Mouse (Mus musculus): Measurements from ENCODE around the gene Tubb2a. TPM values are rescaled to one million over a fixed set of nuclear protein-coding genes. Genes with fewer than 3 reads are reported as not detected.

Gene Tubb2a
- polyA plus RNA-seq (2014; fragmentation: Nextera tagmentation; extraction: Ambion mirVana) = 185 and 229 TPM in 2 replicates

DNA sequence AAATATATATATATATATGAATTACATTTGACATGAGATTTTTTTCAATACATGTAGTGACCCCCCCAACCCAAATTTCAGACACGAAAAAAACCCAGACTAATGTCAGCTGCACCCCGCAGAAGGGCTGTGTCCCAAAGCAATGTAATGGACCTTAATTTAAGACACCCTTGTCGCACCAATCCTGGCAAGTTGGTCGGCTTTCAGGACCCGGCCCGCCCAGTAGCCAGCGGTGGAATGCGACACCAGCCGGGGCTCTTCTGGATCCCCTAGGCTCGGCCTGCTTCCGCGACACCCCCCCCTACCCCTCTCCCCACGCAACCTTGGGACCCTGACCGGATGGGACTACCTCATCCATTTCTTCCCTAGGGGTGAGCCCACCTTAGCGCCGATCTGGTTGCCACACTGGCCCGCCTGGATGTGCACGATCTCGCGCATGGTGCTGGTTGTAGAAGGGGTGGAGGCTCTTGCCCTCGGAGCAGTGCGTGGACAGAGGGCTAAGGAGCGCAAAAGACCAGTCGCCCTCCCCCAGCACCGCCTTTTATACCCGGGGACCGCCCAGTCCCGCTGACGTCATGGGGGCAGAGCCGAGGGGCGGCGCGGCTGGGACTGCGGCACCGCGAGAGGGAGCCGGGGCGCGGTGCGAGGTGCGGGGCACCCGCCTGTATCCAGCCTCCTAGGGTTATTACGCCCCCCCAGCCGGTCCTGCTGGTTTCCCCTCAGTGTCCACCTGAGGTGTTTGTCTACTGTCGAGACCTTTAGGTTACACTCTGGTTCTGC lies at the start of gene Tubb2a:
Gene Tubb2a, minus strand, starts transcription at position 516 of the 780 bp plus-strand sequence.
- peak within 1 kb of the TSS; percentile 69 for H3K9ac ChIP-seq (ENCODE audit: low read length)
- no peaks in the 10 kb centered on the region for H3K36me3 ChIP-seq (ENCODE audit: control insufficient read depth, insufficient read depth, low read length)
- H3K9me3 ChIP-seq (ENCODE audit: control insufficient read depth, low read length) = no peaks in the 10 kb centered on the region
- ATAC-seq (replicated peaks; ENCODE audit: low FRiP score) = peak; percentile 90
- peak within 1 kb of the TSS; percentile 68 for H3K4me3 ChIP-seq (ENCODE audit: low read depth, low read length)
- peaks cover 10% of the 10 kb centered on the region for H3K4me1 ChIP-seq (replicated peaks; ENCODE audit: control insufficient read depth, insufficient read depth, low read length)
- DNase-seq (ENCODE audit: low spot score) = peak; percentile 94
- WGBS = under 1% methylated on average over 44 of the region's 45 CpGs
- no peak within 1 kb of the TSS for H3K27ac ChIP-seq (ENCODE audit: low read depth, low read length)
- H3K4me2 ChIP-seq (ENCODE audit: low read depth, low read length, severe bottlenecking) = peak within 1 kb of the TSS; percentile 96
- H3K27me3 ChIP-seq (ENCODE audit: control insufficient read depth, insufficient read depth, low read length) = no peaks in the 10 kb centered on the region

DNA sequence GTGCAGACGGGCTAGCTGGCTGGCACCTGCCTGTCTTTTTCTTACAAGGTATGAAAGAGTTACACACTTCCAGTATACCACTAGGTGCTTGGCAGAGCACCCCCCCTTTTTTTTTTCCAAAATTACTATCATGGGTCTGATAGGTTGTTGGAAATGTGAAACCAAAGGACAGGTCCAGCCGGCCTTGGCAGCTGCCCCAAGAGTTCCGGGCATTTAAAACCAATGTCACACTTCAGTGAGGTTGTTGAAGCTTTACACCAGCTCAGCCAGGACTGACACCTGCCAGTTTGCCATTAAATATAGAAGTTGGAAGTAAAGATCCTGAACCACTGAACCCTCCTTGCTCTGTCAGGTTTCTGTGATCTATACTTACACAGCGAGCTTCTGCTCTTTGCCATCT lies 47.9 kb upstream of the Tubb2a start:
- H3K27me3 ChIP-seq (ENCODE audit: control insufficient read depth, insufficient read depth, low read length) = no peaks in the 10 kb centered on the region
- ATAC-seq (replicated peaks; ENCODE audit: low FRiP score) (no peak), DNase-seq (ENCODE audit: low spot score) (no peak)
- peak overlapping the region; percentile 26; the same call in 1 of the 2 replicates for H3K4me3 ChIP-seq (ENCODE audit: low read depth, low read length)
- no peaks in the 10 kb centered on the region for H3K9me3 ChIP-seq (ENCODE audit: control insufficient read depth, low read length)
- 85% methylated on average over 4 of the region's 4 CpGs for WGBS
- H3K9ac ChIP-seq (ENCODE audit: low read length) = peak overlapping the region; percentile 12; the same call in 1 of the 2 replicates
- H3K4me1 ChIP-seq (replicated peaks; ENCODE audit: control insufficient read depth, insufficient read depth, low read length) = peaks cover 10% of the 10 kb centered on the region; the same call in 1 of the 2 replicates
- peaks cover 17% of the 10 kb centered on the region; the same call in 1 of the 2 replicates for H3K36me3 ChIP-seq (ENCODE audit: control insufficient read depth, insufficient read depth, low read length)
- peak overlapping the region; percentile 48 for H3K4me2 ChIP-seq (ENCODE audit: low read depth, low read length, severe bottlenecking)
- no peak overlapping the region for H3K27ac ChIP-seq (ENCODE audit: low read depth, low read length)

DNA sequence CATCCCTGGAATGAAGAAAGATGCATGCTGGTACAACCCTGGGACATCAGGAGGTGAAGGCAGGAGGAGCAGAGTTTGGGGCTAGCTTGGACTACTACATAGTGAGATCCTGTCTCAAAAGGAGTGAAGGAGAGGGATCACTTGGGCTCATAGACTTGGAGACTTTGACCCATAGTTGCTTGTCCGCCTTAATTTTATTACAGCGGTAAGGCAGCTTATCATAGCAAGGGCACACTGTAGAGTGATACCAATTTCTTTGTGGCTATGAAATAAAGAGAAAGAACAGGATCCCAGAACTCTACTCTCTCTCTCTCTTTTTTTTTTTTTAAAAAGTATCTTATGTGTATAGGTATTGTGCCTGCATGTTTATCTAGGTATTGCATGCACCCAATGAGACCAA lies 42.7 kb upstream of the Tubb2a start:
- Histone ChIP-seq H3K9ac (ENCODE audit: low read length) (no peak overlapping the region), H3K36me3 (ENCODE audit: control insufficient read depth, insufficient read depth, low read length) (peaks cover 9% of the 10 kb centered on the region; the same call in 1 of the 2 replicates), H3K9me3 (ENCODE audit: control insufficient read depth, low read length) (no peaks in the 10 kb centered on the region), H3K4me3 (ENCODE audit: low read depth, low read length) (no peak overlapping the region), H3K27me3 (ENCODE audit: control insufficient read depth, insufficient read depth, low read length) (no peaks in the 10 kb centered on the region), H3K4me1 (replicated peaks; ENCODE audit: control insufficient read depth, insufficient read depth, low read length) (peaks cover 9% of the 10 kb centered on the region; the same call in 1 of the 2 replicates), H3K27ac (ENCODE audit: low read depth, low read length) (no peak overlapping the region), H3K4me2 (ENCODE audit: low read depth, low read length, severe bottlenecking) (no peak overlapping the region)
- no peak for ATAC-seq (replicated peaks; ENCODE audit: low FRiP score)
- no peak for DNase-seq (ENCODE audit: low spot score)
- 94% methylated on average over 2 of the region's 2 CpGs for WGBS

DNA sequence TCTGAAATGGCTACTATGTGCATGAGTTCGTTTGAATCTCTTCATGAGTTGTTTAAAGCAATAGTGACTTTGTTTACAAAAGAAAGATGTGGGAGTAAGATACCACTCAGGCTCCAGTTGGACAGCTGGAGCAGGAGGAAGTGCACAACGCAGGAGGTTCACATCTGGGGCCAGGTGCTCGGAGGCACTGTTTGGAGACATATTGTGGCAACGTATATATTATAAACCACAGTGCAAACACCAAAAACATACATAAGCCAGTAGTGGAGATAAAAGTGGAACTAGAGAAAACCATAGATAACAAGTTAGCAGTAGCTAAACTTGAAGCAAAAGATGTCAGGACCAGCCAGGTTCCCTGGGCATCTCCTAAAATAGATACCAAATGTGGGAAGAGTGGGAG lies 41.6 kb upstream of the Tubb2a start:
- Histone ChIP-seq H3K9ac (ENCODE audit: low read length) (no peak overlapping the region), H3K27me3 (ENCODE audit: control insufficient read depth, insufficient read depth, low read length) (no peaks in the 10 kb centered on the region), H3K27ac (ENCODE audit: low read depth, low read length) (no peak overlapping the region), H3K9me3 (ENCODE audit: control insufficient read depth, low read length) (no peaks in the 10 kb centered on the region), H3K4me3 (ENCODE audit: low read depth, low read length) (no peak overlapping the region), H3K36me3 (ENCODE audit: control insufficient read depth, insufficient read depth, low read length) (peaks cover 4% of the 10 kb centered on the region; the same call in 1 of the 2 replicates), H3K4me1 (replicated peaks; ENCODE audit: control insufficient read depth, insufficient read depth, low read length) (peaks cover under 1% of the 10 kb centered on the region; the same call in 1 of the 2 replicates), H3K4me2 (ENCODE audit: low read depth, low read length, severe bottlenecking) (no peak overlapping the region)
- no peak for ATAC-seq (replicated peaks; ENCODE audit: low FRiP score)
- DNase-seq (ENCODE audit: low spot score) = no peak
- 87% methylated on average over 4 of the region's 4 CpGs for WGBS

DNA sequence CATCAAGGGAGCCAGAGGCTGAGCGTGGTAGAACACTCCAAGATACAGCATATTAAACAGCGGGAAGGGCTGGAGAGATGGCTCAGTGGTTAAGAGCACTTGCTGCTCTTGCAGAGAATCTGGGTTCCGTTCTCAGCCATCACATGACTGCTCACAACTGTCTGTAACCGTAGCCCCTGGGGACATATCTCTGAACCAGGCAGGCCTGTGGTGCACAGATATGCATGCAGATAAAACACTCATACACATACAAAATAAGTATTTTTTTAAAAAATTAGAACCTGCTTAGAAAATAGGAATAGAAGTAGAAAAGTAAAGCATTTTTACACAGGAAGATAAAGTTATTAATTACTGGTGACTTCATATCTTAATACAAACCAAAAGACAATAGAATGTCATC lies 41.0 kb upstream of the Tubb2a start:
- Histone ChIP-seq H3K4me2 (ENCODE audit: low read depth, low read length, severe bottlenecking) (no peak overlapping the region), H3K36me3 (ENCODE audit: control insufficient read depth, insufficient read depth, low read length) (no peaks in the 10 kb centered on the region; the same call in 1 of the 2 replicates), H3K27me3 (ENCODE audit: control insufficient read depth, insufficient read depth, low read length) (no peaks in the 10 kb centered on the region), H3K27ac (ENCODE audit: low read depth, low read length) (no peak overlapping the region), H3K9ac (ENCODE audit: low read length) (no peak overlapping the region), H3K9me3 (ENCODE audit: control insufficient read depth, low read length) (no peaks in the 10 kb centered on the region), H3K4me1 (replicated peaks; ENCODE audit: control insufficient read depth, insufficient read depth, low read length) (no peaks in the 10 kb centered on the region), H3K4me3 (ENCODE audit: low read depth, low read length) (no peak overlapping the region)
- WGBS = 82% methylated on average over 4 of the region's 4 CpGs
- DNase-seq (ENCODE audit: low spot score) = no peak
- ATAC-seq (replicated peaks; ENCODE audit: low FRiP score) = no peak

DNA sequence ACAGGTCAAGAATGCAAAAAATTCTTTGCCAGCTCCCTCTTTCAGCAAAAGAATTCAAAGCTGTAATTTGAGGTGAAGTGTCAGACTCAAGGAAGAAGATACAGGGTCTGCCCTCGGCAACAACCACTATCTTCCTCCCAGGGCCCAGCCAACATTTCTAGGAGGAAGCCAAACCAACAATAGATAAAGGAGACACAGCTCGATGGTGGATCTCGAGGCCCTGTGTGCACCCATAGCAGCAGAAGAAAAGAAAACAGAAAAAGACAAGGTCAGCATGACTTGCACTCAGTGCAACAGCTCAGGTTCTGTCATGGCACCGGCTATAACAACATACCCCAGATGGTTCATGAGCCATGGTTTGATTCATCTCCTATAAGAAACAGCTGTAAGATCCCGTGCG lies 38.7 kb upstream of the Tubb2a start:
- H3K4me2 ChIP-seq (ENCODE audit: low read depth, low read length, severe bottlenecking) = no peak overlapping the region
- H3K27ac ChIP-seq (ENCODE audit: low read depth, low read length) = no peak overlapping the region
- no peak overlapping the region for H3K9ac ChIP-seq (ENCODE audit: low read length)
- no peaks in the 10 kb centered on the region; the same call in 1 of the 2 replicates for H3K36me3 ChIP-seq (ENCODE audit: control insufficient read depth, insufficient read depth, low read length)
- no peak for ATAC-seq (replicated peaks; ENCODE audit: low FRiP score)
- H3K4me3 ChIP-seq (ENCODE audit: low read depth, low read length) = no peak overlapping the region
- no peak for DNase-seq (ENCODE audit: low spot score)
- H3K4me1 ChIP-seq (replicated peaks; ENCODE audit: control insufficient read depth, insufficient read depth, low read length) = no peaks in the 10 kb centered on the region
- WGBS = 80% methylated on average over 6 of the region's 6 CpGs
- no peaks in the 10 kb centered on the region for H3K9me3 ChIP-seq (ENCODE audit: control insufficient read depth, low read length)
- no peaks in the 10 kb centered on the region for H3K27me3 ChIP-seq (ENCODE audit: control insufficient read depth, insufficient read depth, low read length)

DNA sequence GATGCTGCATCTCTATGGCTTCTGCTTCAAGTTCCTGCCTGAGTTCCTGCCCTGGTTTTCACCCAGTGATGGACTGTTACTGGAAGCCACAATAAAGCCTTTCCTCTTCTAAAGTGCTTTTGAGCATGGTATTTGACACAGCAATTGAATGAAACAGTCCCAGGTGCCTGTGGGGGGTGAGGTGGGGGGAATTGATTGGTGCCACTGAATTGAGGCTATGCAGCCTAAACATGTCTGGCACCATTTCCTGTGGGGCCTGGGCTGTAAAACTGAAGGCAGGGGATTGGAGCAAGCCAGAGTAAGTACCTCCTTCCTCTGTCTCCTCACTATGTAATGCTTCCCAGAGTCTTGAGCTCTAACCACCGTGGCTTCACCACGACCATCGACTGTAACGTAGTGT lies 36.8 kb upstream of the Tubb2a start:
- DNase-seq (ENCODE audit: low spot score) = no peak
- Histone ChIP-seq H3K36me3 (ENCODE audit: control insufficient read depth, insufficient read depth, low read length) (no peaks in the 10 kb centered on the region; the same call in 1 of the 2 replicates), H3K27ac (ENCODE audit: low read depth, low read length) (no peak overlapping the region), H3K9me3 (ENCODE audit: control insufficient read depth, low read length) (no peaks in the 10 kb centered on the region), H3K4me3 (ENCODE audit: low read depth, low read length) (no peak overlapping the region), H3K4me1 (replicated peaks; ENCODE audit: control insufficient read depth, insufficient read depth, low read length) (no peaks in the 10 kb centered on the region; the same call in 1 of the 2 replicates), H3K4me2 (ENCODE audit: low read depth, low read length, severe bottlenecking) (no peak overlapping the region), H3K27me3 (ENCODE audit: control insufficient read depth, insufficient read depth, low read length) (no peaks in the 10 kb centered on the region), H3K9ac (ENCODE audit: low read length) (no peak overlapping the region)
- 87% methylated on average over 4 of the region's 4 CpGs for WGBS
- no peak for ATAC-seq (replicated peaks; ENCODE audit: low FRiP score)

DNA sequence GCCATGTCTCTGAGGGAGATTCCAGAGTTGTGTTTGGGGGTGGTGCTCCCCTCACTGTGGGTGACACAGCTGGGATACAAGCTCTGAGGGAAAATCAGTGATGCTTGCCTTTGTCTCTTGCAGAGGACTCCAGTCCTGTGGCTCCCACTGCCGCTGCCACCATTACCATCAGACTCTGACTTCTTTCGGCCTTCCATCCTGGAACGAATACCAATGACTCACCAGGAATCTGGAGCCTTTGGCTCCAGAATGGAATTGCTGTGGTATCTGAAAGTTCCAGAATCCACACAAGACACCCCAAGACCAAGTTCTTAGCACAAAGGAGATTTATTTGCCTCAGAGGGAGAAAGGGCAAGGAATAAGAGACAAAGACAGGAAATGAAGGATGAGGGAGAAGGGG lies 35.3 kb upstream of the Tubb2a start:
- H3K27me3 ChIP-seq (ENCODE audit: control insufficient read depth, insufficient read depth, low read length) = no peaks in the 10 kb centered on the region
- H3K4me2 ChIP-seq (ENCODE audit: low read depth, low read length, severe bottlenecking) = no peak overlapping the region
- no peaks in the 10 kb centered on the region; the same call in 1 of the 2 replicates for H3K36me3 ChIP-seq (ENCODE audit: control insufficient read depth, insufficient read depth, low read length)
- no peak overlapping the region for H3K9ac ChIP-seq (ENCODE audit: low read length)
- H3K9me3 ChIP-seq (ENCODE audit: control insufficient read depth, low read length) = no peaks in the 10 kb centered on the region
- WGBS = 85% methylated on average over 3 of the region's 3 CpGs
- H3K4me3 ChIP-seq (ENCODE audit: low read depth, low read length) = no peak overlapping the region
- H3K27ac ChIP-seq (ENCODE audit: low read depth, low read length) = no peak overlapping the region
- ATAC-seq (replicated peaks; ENCODE audit: low FRiP score) = no peak
- H3K4me1 ChIP-seq (replicated peaks; ENCODE audit: control insufficient read depth, insufficient read depth, low read length) = no peaks in the 10 kb centered on the region; the same call in 1 of the 2 replicates
- no peak for DNase-seq (ENCODE audit: low spot score)
